In the genomic region with DNA sequence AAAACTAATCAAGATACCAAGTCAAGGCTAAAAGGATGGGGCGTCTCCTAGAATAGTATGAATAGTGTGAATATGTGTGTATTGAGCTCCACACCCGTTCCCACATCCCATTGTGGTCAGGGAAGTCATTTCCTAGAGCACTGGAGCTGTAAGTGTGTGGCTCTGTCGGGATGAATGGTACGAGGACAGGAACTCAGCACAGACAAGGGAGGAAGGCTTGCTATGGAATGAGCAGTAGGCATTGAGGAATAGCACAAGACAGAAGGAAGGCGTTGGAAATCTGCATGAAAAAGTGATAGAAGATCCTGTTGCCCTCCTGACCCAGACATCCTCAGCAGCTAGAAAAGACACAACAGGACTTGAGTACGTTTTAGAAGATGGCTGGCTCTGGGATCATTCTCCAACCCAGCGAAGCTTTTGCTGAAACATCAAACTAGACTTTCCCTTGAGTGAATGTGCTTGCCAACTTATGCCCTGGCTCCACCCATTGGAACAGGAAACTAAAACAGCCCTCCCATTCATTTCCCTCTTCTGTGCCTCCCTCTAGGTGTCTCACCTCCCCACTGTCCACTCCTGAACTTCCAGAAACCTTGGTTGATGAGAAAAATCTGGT, we compare ENCODE assay signal across 14 mouse cellular contexts. TPM values are rescaled to one million over a fixed set of nuclear protein-coding genes. Genes with fewer than 3 reads are reported as not detected.
DNase-seq lines count a peak whose midpoint lies in the region; ATAC-seq and TF ChIP-seq lines count a peak whose summit lies in the region.
"Had no signal": no experiment of that assay in that cellular context is flagged by ENCODE, and none has a peak within 500 bp of the region (broad histone marks: within the 10 kb centered on the region; RNA-seq: fewer than 3 reads in every experiment).

No protein-coding gene starts in this region.

- no peak overlapping the region for H3K4me3 ChIP-seq in kidney, adult 2 months (ENCODE audit: insufficient read depth, low read depth, low read length)
- no peak overlapping the region for H3K4me3 ChIP-seq in kidney, embryonic 14.5 days (ENCODE audit: low read length)
- no peak overlapping the region for H3K4me3 ChIP-seq in midbrain, postnatal 0 days (ENCODE audit: low read depth, low read length)
- H3K4me3 ChIP-seq: midbrain, embryonic 12.5 days had no signal

- H3K9me3 ChIP-seq in kidney, embryonic 14.5 days (ENCODE audit: control insufficient read depth, low read length): no peaks in the 10 kb centered on the region
- no peaks in the 10 kb centered on the region for H3K9me3 ChIP-seq in midbrain, postnatal 0 days (ENCODE audit: low read length)
- H3K9me3 ChIP-seq: midbrain, embryonic 12.5 days had no signal

- no peak for TF ChIP-seq CTCF in kidney, adult 2 months (conservative IDR thresholded peaks at IDR 0.05; ENCODE audit: insufficient read depth, insufficient read length, low read depth, low read length)
- no peak for TF ChIP-seq CTCF in midbrain, postnatal 0 days (IDR thresholded peaks at IDR 0.05)

- ATAC-seq in kidney, embryonic 14.5 days (ENCODE audit: low FRiP score, low TSS enrichment): no peak
- ATAC-seq in midbrain, postnatal 0 days (ENCODE audit: low FRiP score): no peak

- TF ChIP-seq POLR2A in kidney, adult 2 months (IDR thresholded peaks at IDR 0.05; ENCODE audit: low read depth, low read length): no peak

- peaks cover 40% of the 10 kb centered on the region for H3K4me1 ChIP-seq in kidney, adult 2 months (ENCODE audit: control insufficient read depth, insufficient read depth, low read length)
- H3K4me1 ChIP-seq in kidney, embryonic 14.5 days (ENCODE audit: control insufficient read depth, insufficient read depth, low read length): peaks cover 18% of the 10 kb centered on the region
- H3K4me1 ChIP-seq in midbrain, postnatal 0 days (ENCODE audit: insufficient read depth, low read length): 0 out of 2 replicates have a peak, but pooled peaks cover under 1% of the 10 kb centered on the region

- peak overlapping the region; percentile 17; the same call in 1 of the 2 replicates for H3K27ac ChIP-seq in kidney, adult 2 months (ENCODE audit: insufficient read depth, low read depth, low read length)
- no peak overlapping the region for H3K27ac ChIP-seq in kidney, embryonic 14.5 days (ENCODE audit: low read depth, low read length)
- H3K27ac ChIP-seq in midbrain, postnatal 0 days (ENCODE audit: low read depth, low read length): no peak overlapping the region
- H3K27ac ChIP-seq: hindbrain, embryonic 14.5 days; midbrain, embryonic 12.5 days had no signal

- no peak overlapping the region for H3K4me2 ChIP-seq in kidney, embryonic 14.5 days (replicated peaks; ENCODE audit: low read depth, low read length)
- H3K4me2 ChIP-seq in midbrain, postnatal 0 days (ENCODE audit: low read depth, low read length, poor library complexity, severe bottlenecking): no peak overlapping the region
- H3K4me2 ChIP-seq: hindbrain, embryonic 14.5 days; lung, embryonic 14.5 days; midbrain, embryonic 12.5 days had no signal

- no peaks in the 10 kb centered on the region for H3K36me3 ChIP-seq in kidney, adult 2 months (ENCODE audit: control insufficient read depth, insufficient read depth, low read length)
- 0 out of 2 replicates have a peak, but pooled peaks cover 4% of the 10 kb centered on the region for H3K36me3 ChIP-seq in kidney, embryonic 14.5 days (ENCODE audit: control insufficient read depth, insufficient read depth, low read length)
- H3K36me3 ChIP-seq in midbrain, postnatal 0 days (ENCODE audit: insufficient read depth, low read length): peaks cover 4% of the 10 kb centered on the region

- peak; percentile 31 for DNase-seq in cerebellum, adult 11-12 months
- no peak for DNase-seq in cerebellum, postnatal 4 days (ENCODE audit: low spot score in 2 of 2)
- peak; percentile 59 for DNase-seq in kidney, adult 2 months
- DNase-seq in lung, postnatal 36 days: peak; percentile 47
- no peak for DNase-seq in lung, postnatal 14 days
- no peak for DNase-seq in urinary bladder, adult 18-20 months (ENCODE audit: low spot score in 2 of 2)
- DNase-seq in midbrain, postnatal 0 days (ENCODE audit: low spot score): no peak
- DNase-seq: kidney, adult 8-10 months; layer of hippocampus, adult 9-11 months; lung, embryonic 14.5 days; thymus, adult 18-20 months had no signal

- H3K27me3 ChIP-seq in kidney, adult 2 months (replicated peaks; ENCODE audit: control insufficient read depth, insufficient read depth, low read length): no peaks in the 10 kb centered on the region
- H3K27me3 ChIP-seq in kidney, embryonic 14.5 days (ENCODE audit: control insufficient read depth, insufficient read depth, low read length): no peaks in the 10 kb centered on the region
- no peaks in the 10 kb centered on the region for H3K27me3 ChIP-seq in midbrain, postnatal 0 days (ENCODE audit: insufficient read depth, low read length)

- H3K9ac ChIP-seq in kidney, embryonic 14.5 days (ENCODE audit: low read depth, low read length): no peak overlapping the region
- no peak overlapping the region for H3K9ac ChIP-seq in midbrain, postnatal 0 days (replicated peaks; ENCODE audit: low read length, poor library complexity, severe bottlenecking)
- H3K9ac ChIP-seq: hindbrain, embryonic 14.5 days; lung, embryonic 14.5 days; midbrain, embryonic 12.5 days had no signal

- WGBS in kidney, adult 2 months: 56% methylated on average over 7 of the region's 7 CpGs
- WGBS in kidney, embryonic 14.5 days: 69% methylated on average over 7 of the region's 7 CpGs
- WGBS in midbrain, postnatal 0 days: 76% methylated on average over 7 of the region's 7 CpGs

RNA-seq across cellular contexts. Expression of a gene that starts 2.8 kb away (rescaled TPM):
- 12.8 and 13.9 TPM in 2 replicates for polyA plus RNA-seq in kidney, adult 2 months (2012; rRNA removed)
- polyA plus RNA-seq in kidney, embryonic 14.5 days (2014; fragmentation: Nextera tagmentation; extraction: Ambion mirVana): 4.9 and 6.6 TPM in 2 replicates
- total RNA-seq in midbrain, postnatal 0 days (2014; rRNA removed): 17.6 and 18.6 TPM in 2 replicates
- 7.4 and 8.4 TPM in 2 replicates for polyA plus RNA-seq in midbrain, postnatal 0 days (2015; fragmentation: Nextera tagmentation; extraction: Ambion mirVana)

RNA-seq across cellular contexts. Expression of a gene that starts 57.3 kb away (rescaled TPM):
- 3.2 and 3.8 TPM in 2 replicates for polyA plus RNA-seq in kidney, adult 2 months (2012; rRNA removed)
- 34.6 and 42.0 TPM in 2 replicates for polyA plus RNA-seq in kidney, embryonic 14.5 days (2014; fragmentation: Nextera tagmentation; extraction: Ambion mirVana)
- total RNA-seq in midbrain, postnatal 0 days (2014; rRNA removed): 13.1 and 16.6 TPM in 2 replicates
- polyA plus RNA-seq in midbrain, postnatal 0 days (2015; fragmentation: Nextera tagmentation; extraction: Ambion mirVana): 23.3 and 28.7 TPM in 2 replicates

Comparison
In these comparisons a context has a peak if more than half of its experiments do, and no peak if none do; other contexts are left out.
1. DNase-seq: peak in cerebellum, adult 11-12 months (single experiment), kidney, adult 2 months (single experiment) and lung, postnatal 36 days (single experiment); none in cerebellum, postnatal 4 days (0 of 2), lung, postnatal 14 days (single experiment), urinary bladder, adult 18-20 months (0 of 2) and midbrain, postnatal 0 days (single experiment).